Mouse (Mus musculus): Measurements from ENCODE around the gene Sh3rf3. TPM values are rescaled to one million over a fixed set of nuclear protein-coding genes. Genes with fewer than 3 reads are reported as not detected.

Gene Sh3rf3
- polyA plus RNA-seq, 1 experiment from 2014 or later = 0.03 TPM

Small RNAs within 50 kb of the gene (microRNA-seq; reads per million reads assigned to microRNA genes)
- not detected for gene Gm27672

Other genes with a start within 250 kb of the Sh3rf3 start
- not detected in 2 replicates for gene Edar, start 137.7 kb upstream of the Sh3rf3 start, polyA plus RNA-seq (2015; fragmentation: Nextera tagmentation; extraction: Ambion mirVana)
- not detected in 2 replicates for gene Gm17542, start 95.1 kb upstream of the Sh3rf3 start, polyA plus RNA-seq (2015; fragmentation: Nextera tagmentation; extraction: Ambion mirVana)

Measured in liver, embryonic 15.5 days (tissue).